Comparison of ENCODE assay signal across 8 mouse cellular contexts in the genomic region with DNA sequence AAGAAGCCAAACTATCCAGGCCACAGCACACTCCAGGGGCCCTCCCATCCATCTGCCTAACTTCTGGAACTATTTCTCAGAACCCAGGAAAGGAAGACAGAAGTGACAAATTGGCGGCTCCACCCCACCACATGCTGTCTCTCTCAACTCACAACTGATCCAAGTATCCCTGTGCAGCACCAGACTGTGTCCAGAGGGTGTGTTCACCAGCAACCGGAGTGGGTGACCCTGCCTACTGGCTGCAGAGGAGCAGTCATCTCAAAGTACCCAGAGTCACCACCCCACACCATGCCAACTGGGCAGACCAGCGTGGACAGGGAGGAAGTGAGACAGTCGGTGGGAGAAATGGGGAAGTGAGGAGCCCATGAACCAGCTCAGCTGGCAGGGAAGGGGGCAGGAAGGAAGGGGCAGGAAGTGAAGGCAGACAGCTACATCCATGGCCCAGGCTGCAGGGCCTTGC. TPM values are rescaled to one million over a fixed set of nuclear protein-coding genes. Genes with fewer than 3 reads are reported as not detected.
DNase-seq lines count a peak whose midpoint lies in the region; ATAC-seq and TF ChIP-seq lines count a peak whose summit lies in the region.

No protein-coding gene starts in this region.

- H3K9me3 ChIP-seq in hindbrain, embryonic 12.5 days (replicated peaks) = no peaks in the 10 kb centered on the region
- no peaks in the 10 kb centered on the region for H3K9me3 ChIP-seq in hindbrain, embryonic 11.5 days (ENCODE audit: control insufficient read depth, low read length)
- no peaks in the 10 kb centered on the region for H3K9me3 ChIP-seq in hindbrain, embryonic 13.5 days

- no peak overlapping the region for H3K4me3 ChIP-seq in hindbrain, embryonic 12.5 days
- H3K4me3 ChIP-seq in hindbrain, embryonic 11.5 days (ENCODE audit: low read depth, low read length) = no peak overlapping the region
- H3K4me3 ChIP-seq in hindbrain, embryonic 13.5 days = no peak overlapping the region
- H3K4me3 ChIP-seq in spleen, adult 2 months (ENCODE audit: extremely low read depth, insufficient read depth, insufficient read length) = no peak overlapping the region

- no peak overlapping the region for H3K4me2 ChIP-seq in hindbrain, embryonic 12.5 days (replicated peaks)
- H3K4me2 ChIP-seq in hindbrain, embryonic 11.5 days (replicated peaks; ENCODE audit: low read depth, low read length) = no peak overlapping the region
- no peak overlapping the region for H3K4me2 ChIP-seq in hindbrain, embryonic 13.5 days

- H3K36me3 ChIP-seq in hindbrain, embryonic 12.5 days = peaks cover 14% of the 10 kb centered on the region
- H3K36me3 ChIP-seq in hindbrain, embryonic 11.5 days (ENCODE audit: control insufficient read depth, insufficient read depth, low read length) = 0 out of 2 replicates have a peak, but pooled peaks cover 2% of the 10 kb centered on the region
- H3K36me3 ChIP-seq in hindbrain, embryonic 13.5 days = peaks cover 24% of the 10 kb centered on the region
- H3K36me3 ChIP-seq in spleen, adult 2 months (ENCODE audit: control insufficient read depth, insufficient read depth, low read length) = no peaks in the 10 kb centered on the region

- no peak for DNase-seq in hindbrain, embryonic 11.5 days (ENCODE audit: low spot score)
- DNase-seq in thymus, postnatal 4 days = peak; percentile 28
- no peak for DNase-seq in thymus, postnatal 36 days
- DNase-seq in spleen, adult 2 months (ENCODE audit: low read depth in 1 of 2, low spot score in 2 of 2) = peak; percentile 23 to 56
- DNase-seq in kidney, adult 8-10 months = no peak
- no peak for DNase-seq in urinary bladder, postnatal 25 days (ENCODE audit: low spot score)

- H3K27me3 ChIP-seq in hindbrain, embryonic 12.5 days = no peaks in the 10 kb centered on the region
- H3K27me3 ChIP-seq in hindbrain, embryonic 11.5 days (ENCODE audit: control insufficient read depth, insufficient read depth, low read length) = no peaks in the 10 kb centered on the region
- H3K27me3 ChIP-seq in hindbrain, embryonic 13.5 days = no peaks in the 10 kb centered on the region
- no peaks in the 10 kb centered on the region for H3K27me3 ChIP-seq in spleen, adult 2 months (ENCODE audit: control insufficient read depth, insufficient read depth, low read length)

- ATAC-seq in hindbrain, embryonic 12.5 days (ENCODE audit: low FRiP score) = no peak
- no peak for ATAC-seq in hindbrain, embryonic 11.5 days (ENCODE audit: low FRiP score)
- ATAC-seq in hindbrain, embryonic 13.5 days (ENCODE audit: low FRiP score) = no peak

- TF ChIP-seq POLR2A in spleen, adult 2 months (IDR thresholded peaks at IDR 0.05; ENCODE audit: low read depth, low read length) = no peak

- TF ChIP-seq CTCF in spleen, adult 2 months (IDR thresholded peaks at IDR 0.05; ENCODE audit: extremely low read depth, insufficient read depth, insufficient read length, insufficient replicate concordance) = no peak

- WGBS in hindbrain, embryonic 12.5 days = 72% methylated on average over 4 of the region's 4 CpGs
- 78% methylated on average over 4 of the region's 4 CpGs for WGBS in hindbrain, embryonic 11.5 days
- 69% methylated on average over 4 of the region's 4 CpGs for WGBS in hindbrain, embryonic 13.5 days
- 6% methylated on average over 4 of the region's 4 CpGs for WGBS in spleen, adult 2 months

- H3K9ac ChIP-seq in hindbrain, embryonic 12.5 days = no peak overlapping the region
- H3K9ac ChIP-seq in hindbrain, embryonic 11.5 days (ENCODE audit: low read depth, low read length) = no peak overlapping the region
- 0 out of 2 replicates have a peak overlapping the region, but pooled peaks have one; percentile 20 for H3K9ac ChIP-seq in hindbrain, embryonic 13.5 days

- H3K4me1 ChIP-seq in hindbrain, embryonic 12.5 days = peaks cover 68% of the 10 kb centered on the region
- peaks cover 11% of the 10 kb centered on the region for H3K4me1 ChIP-seq in hindbrain, embryonic 11.5 days (replicated peaks; ENCODE audit: control insufficient read depth, insufficient read depth, low read length)
- peaks cover 84% of the 10 kb centered on the region for H3K4me1 ChIP-seq in hindbrain, embryonic 13.5 days (replicated peaks)
- peaks cover 16% of the 10 kb centered on the region; the same call in 1 of the 2 replicates for H3K4me1 ChIP-seq in spleen, adult 2 months (ENCODE audit: control insufficient read depth, insufficient read depth, insufficient read length)

- peak overlapping the region; percentile 13 for H3K27ac ChIP-seq in hindbrain, embryonic 12.5 days
- no peak overlapping the region for H3K27ac ChIP-seq in hindbrain, embryonic 11.5 days (ENCODE audit: low read depth, low read length)
- peak overlapping the region; percentile 30; the same call in 1 of the 2 replicates for H3K27ac ChIP-seq in hindbrain, embryonic 13.5 days
- H3K27ac ChIP-seq in spleen, adult 2 months (ENCODE audit: insufficient read depth, low read length) = no peak overlapping the region

RNA-seq across cellular contexts. Expression of a gene that starts 15.8 kb away (rescaled TPM):
- polyA plus RNA-seq in hindbrain, embryonic 12.5 days (2016; fragmentation: Nextera tagmentation; extraction: Ambion mirVana) = 7.7 and 8.6 TPM in 2 replicates
- polyA plus RNA-seq in hindbrain, embryonic 11.5 days (2014; fragmentation: Nextera tagmentation; extraction: Ambion mirVana) = 7.2 and 9.8 TPM in 2 replicates
- 6.2 and 6.4 TPM in 2 replicates for polyA plus RNA-seq in hindbrain, embryonic 13.5 days (2015; fragmentation: Nextera tagmentation; extraction: Ambion mirVana)
- polyA plus RNA-seq in spleen, adult 2 months (2012; rRNA removed) = 5.3 and 5.4 TPM in 2 replicates

RNA-seq across cellular contexts. Expression of a gene that starts 23.6 kb away (rescaled TPM):
- not detected in 2 replicates for polyA plus RNA-seq in hindbrain, embryonic 12.5 days (2016; fragmentation: Nextera tagmentation; extraction: Ambion mirVana)
- not detected in 2 replicates for polyA plus RNA-seq in hindbrain, embryonic 11.5 days (2014; fragmentation: Nextera tagmentation; extraction: Ambion mirVana)
- polyA plus RNA-seq in hindbrain, embryonic 13.5 days (2015; fragmentation: Nextera tagmentation; extraction: Ambion mirVana) = not detected in 2 replicates
- not detected in 2 replicates for polyA plus RNA-seq in spleen, adult 2 months (2012; rRNA removed)

RNA-seq across cellular contexts. Expression of a gene that starts 56.3 kb away (rescaled TPM):
- 35.1 and 36.5 TPM in 2 replicates for polyA plus RNA-seq in hindbrain, embryonic 12.5 days (2016; fragmentation: Nextera tagmentation; extraction: Ambion mirVana)
- polyA plus RNA-seq in hindbrain, embryonic 11.5 days (2014; fragmentation: Nextera tagmentation; extraction: Ambion mirVana) = 42.1 and 44.7 TPM in 2 replicates
- 12.3 and 13.2 TPM in 2 replicates for polyA plus RNA-seq in hindbrain, embryonic 13.5 days (2015; fragmentation: Nextera tagmentation; extraction: Ambion mirVana)
- 2.8 and 2.9 TPM in 2 replicates for polyA plus RNA-seq in spleen, adult 2 months (2012; rRNA removed)

Comparison
In these comparisons a context has a peak if more than half of its experiments do, and no peak if none do; other contexts are left out.
1. H3K27ac ChIP-seq: peak in hindbrain, embryonic 12.5 days (single experiment) and hindbrain, embryonic 13.5 days (single experiment); none in hindbrain, embryonic 11.5 days (single experiment) and spleen, adult 2 months (single experiment).
2. DNase-seq: peak in thymus, postnatal 4 days (single experiment) and spleen, adult 2 months (2 of 2); none in hindbrain, embryonic 11.5 days (single experiment), thymus, postnatal 36 days (0 of 2), kidney, adult 8-10 months (0 of 2) and urinary bladder, postnatal 25 days (single experiment).